Mouse (Mus musculus) lung, postnatal 0 days (tissue): ENCODE data around the gene Syne3. TPM values are rescaled to one million over a fixed set of nuclear protein-coding genes. Genes with fewer than 3 reads are reported as not detected.

Source experiments
- ATAC-seq: fragments of 200-750 bp; cut with Nextera tagmentation; 2 replicates; pipeline ENCODE4 v1.8.0; 2017; ENCODE audit warnings: moderate library complexity
- DNase-seq: peaks from one replicate; pipeline ENCODE4 v3.0.0-alpha.2; 2016; ENCODE audit warnings: low spot score
- H3K27ac ChIP-seq: fragments of 300-500 bp; sonication (generic); 2 replicates; pipeline ENCODE4 v1.5.1; 2014; ENCODE audit warnings: antibody characterized with exemption, mild to moderate bottlenecking, low read length, mixed read lengths
- H3K27me3 ChIP-seq: fragments of 300-500 bp; sonication (generic); replicated peaks from 2 replicates; pipeline ENCODE4 v1.6.1; 2014; ENCODE audit warnings: low read length, mixed read lengths; ENCODE audit not compliant: insufficient read depth
- H3K36me3 ChIP-seq: fragments of 300-500 bp; sonication (generic); 2 replicates; pipeline ENCODE4 v1.6.1; 2014; ENCODE audit warnings: low read length, mixed read lengths; ENCODE audit not compliant: insufficient read depth
- H3K4me1 ChIP-seq: fragments of 300-500 bp; sonication (generic); 2 replicates; pipeline ENCODE4 v1.6.1; 2014; ENCODE audit warnings: antibody characterized with exemption, low read depth, low read length, mixed read lengths; ENCODE audit not compliant: insufficient read depth
- H3K4me2 ChIP-seq: fragments of 300-500 bp; sonication (generic); replicated peaks from 2 replicates; pipeline ENCODE4 v1.6.1; 2014; ENCODE audit warnings: low read depth, mild to moderate bottlenecking, low read length, moderate library complexity, mixed read lengths
- H3K4me3 ChIP-seq: fragments of 300-500 bp; sonication (generic); 2 replicates; pipeline ENCODE4 v1.5.1; 2014; ENCODE audit warnings: low read depth, low read length
- H3K9ac ChIP-seq: fragments of 300-500 bp; sonication (generic); replicated peaks from 2 replicates; pipeline ENCODE4 v1.6.1; 2014; ENCODE audit warnings: low read depth, mild to moderate bottlenecking
- H3K9me3 ChIP-seq: fragments of 300-500 bp; sonication (generic); 2 replicates; pipeline ENCODE4 v1.6.1; 2016; ENCODE audit warnings: low read length, mixed read lengths
- CTCF ChIP-seq: IDR thresholded peaks from 2 replicates; pipeline ENCODE4 v1.5.1; 2016; ENCODE audit warnings: antibody characterized with exemption, mild to moderate bottlenecking
- EP300 ChIP-seq: IDR thresholded peaks from 2 replicates; pipeline ENCODE4 v1.6.1; 2016; ENCODE audit warnings: antibody characterized with exemption, mild to moderate bottlenecking, control low read depth
- WGBS: fragments of 180-500 bp; shearing (Covaris S2); extraction: QIAGEN DNeasy Blood & Tissue Kit; methylation state at CpG from one replicate; pipeline ENCODE4 v1.1.7; 2014; 5-methylcytosine and 5-hydroxymethylcytosine counted together
- polyA plus RNA-seq: library from polyadenylated mRNA; unstranded; fragments of >200 nt; fragmentation: Nextera tagmentation; extraction: Ambion mirVana; gene quantifications from 2 replicates; pipeline ENCODE4 v1.2.1, GENCODE M21; 2015

Syne3 gene
- polyA plus RNA-seq, 1 experiment from 2014 or later = 1.2 TPM

GRCm38 (mm10) chr12:104921071-104921470, 88.5 kb downstream of the Syne3 start:
- Histone ChIP-seq H3K9ac (no peak overlapping the region), H3K27ac (no peak overlapping the region), H3K4me3 (no peak overlapping the region), H3K4me1 (no peaks in the 10 kb centered on the region), H3K27me3 (no peaks in the 10 kb centered on the region), H3K9me3 (no peaks in the 10 kb centered on the region), H3K36me3 (no peaks in the 10 kb centered on the region), H3K4me2 (no peak overlapping the region)
- WGBS = 89% methylated on average over 7 of the region's 7 CpGs
- ATAC-seq (no peak), DNase-seq (no peak)
- TF ChIP-seq EP300 = no peak

GRCm38 (mm10) chr12:104919247-104919646, 90.4 kb downstream of the Syne3 start:
- Histone ChIP-seq H3K4me2 (no peak overlapping the region), H3K9me3 (no peaks in the 10 kb centered on the region), H3K4me3 (no peak overlapping the region), H3K9ac (no peak overlapping the region), H3K27me3 (no peaks in the 10 kb centered on the region), H3K4me1 (no peaks in the 10 kb centered on the region), H3K27ac (no peak overlapping the region), H3K36me3 (no peaks in the 10 kb centered on the region)
- no peak for ATAC-seq
- no peak for DNase-seq
- WGBS = 67% methylated on average over 2 of the region's 2 CpGs
- TF ChIP-seq CTCF (no peak), EP300 (no peak)

GRCm38 (mm10) chr12:104917927-104918326, 91.7 kb downstream of the Syne3 start:
- DNase-seq (no peak), ATAC-seq (no peak)
- no peak overlapping the region for H3K27ac ChIP-seq
- H3K4me1 ChIP-seq = no peaks in the 10 kb centered on the region
- WGBS = 91% methylated on average over 2 of the region's 2 CpGs
- H3K4me3 ChIP-seq = no peak overlapping the region
- no peaks in the 10 kb centered on the region for H3K36me3 ChIP-seq
- TF ChIP-seq EP300 (no peak), CTCF (no peak)
- H3K4me2 ChIP-seq = no peak overlapping the region
- H3K27me3 ChIP-seq = no peaks in the 10 kb centered on the region
- no peaks in the 10 kb centered on the region for H3K9me3 ChIP-seq
- H3K9ac ChIP-seq = no peak overlapping the region

- H3K4me2 ChIP-seq = no peak overlapping the region
- ATAC-seq (no peak), DNase-seq (no peak)
- 87% methylated on average over 4 of the region's 4 CpGs for WGBS
- H3K4me3 ChIP-seq = no peak overlapping the region
- H3K9me3 ChIP-seq = no peaks in the 10 kb centered on the region
- no peaks in the 10 kb centered on the region for H3K4me1 ChIP-seq
- TF ChIP-seq EP300 (no peak), CTCF (no peak)
- no peak overlapping the region for H3K9ac ChIP-seq
- H3K36me3 ChIP-seq = no peaks in the 10 kb centered on the region
- H3K27me3 ChIP-seq = no peaks in the 10 kb centered on the region
- no peak overlapping the region for H3K27ac ChIP-seq
Measured at GRCm38 (mm10) chr12:104917297-104917696, 92.3 kb downstream of the Syne3 start.

GRCm38 (mm10) chr12:104916776-104917175, 92.8 kb downstream of the Syne3 start:
- ATAC-seq (no peak), DNase-seq (no peak)
- Histone ChIP-seq H3K4me1 (no peaks in the 10 kb centered on the region), H3K36me3 (no peaks in the 10 kb centered on the region), H3K4me2 (no peak overlapping the region), H3K27me3 (no peaks in the 10 kb centered on the region), H3K9me3 (no peaks in the 10 kb centered on the region), H3K4me3 (no peak overlapping the region), H3K9ac (no peak overlapping the region), H3K27ac (no peak overlapping the region)
- no peak for TF ChIP-seq CTCF
- no peak for TF ChIP-seq EP300
- WGBS = 86% methylated on average over 8 of the region's 8 CpGs

- H3K27me3 ChIP-seq = no peaks in the 10 kb centered on the region
- no peak for ATAC-seq
Measured at GRCm38 (mm10) chr12:104915681-104916080, 93.9 kb downstream of the Syne3 start.

GRCm38 (mm10) chr12:104912990-104913389, 96.6 kb downstream of the Syne3 start:
- no peak overlapping the region for H3K27ac ChIP-seq
- ATAC-seq (no peak), DNase-seq (no peak)
- H3K36me3 ChIP-seq = no peaks in the 10 kb centered on the region
- H3K9ac ChIP-seq = no peak overlapping the region
- no peak overlapping the region for H3K4me2 ChIP-seq
- TF ChIP-seq CTCF (no peak), EP300 (no peak)
- H3K27me3 ChIP-seq = no peaks in the 10 kb centered on the region
- H3K4me3 ChIP-seq = no peak overlapping the region
- H3K4me1 ChIP-seq = no peaks in the 10 kb centered on the region
- no peaks in the 10 kb centered on the region for H3K9me3 ChIP-seq
- WGBS = 50% methylated on average over 3 of the region's 3 CpGs

More at GRCm38 (mm10) chr12:104915681-104916080, 93.9 kb downstream of the Syne3 start:
- Histone ChIP-seq H3K9me3 (no peaks in the 10 kb centered on the region), H3K4me1 (no peaks in the 10 kb centered on the region), H3K9ac (no peak overlapping the region), H3K36me3 (no peaks in the 10 kb centered on the region), H3K4me2 (no peak overlapping the region), H3K27ac (no peak overlapping the region), H3K4me3 (no peak overlapping the region)
- TF ChIP-seq CTCF (no peak), EP300 (no peak)
- WGBS = 61% methylated on average over 4 of the region's 4 CpGs
- no peak for DNase-seq
